Mouse (Mus musculus) intestine, embryonic 14.5 days (tissue): ENCODE results near the gene Jag1. TPM values are rescaled to one million over a fixed set of nuclear protein-coding genes. Genes with fewer than 3 reads are reported as not detected.

Experiments used
- ATAC-seq: fragments of 200-750 bp; cut with Nextera tagmentation; replicated peaks from 2 replicates; pipeline ENCODE4 v1.8.0; 2017; ENCODE audit warnings: low read depth, moderate number of reproducible peaks, moderate TSS enrichment, moderate library complexity; ENCODE audit not compliant: low FRiP score, low TSS enrichment
- DNase-seq: peaks from one replicate; pipeline ENCODE4 v3.0.0-alpha.2; 2018; ENCODE audit warnings: low spot score
- H3K27ac ChIP-seq: fragments of 300-500 bp; sonication (generic); 2 replicates; pipeline ENCODE4 v1.5.1; 2014; ENCODE audit warnings: low read depth, mild to moderate bottlenecking, control low read depth
- H3K27me3 ChIP-seq: fragments of 300-500 bp; sonication (generic); replicated peaks from 2 replicates; pipeline ENCODE4 v1.6.1; 2014; ENCODE audit warnings: low read length, control low read depth; ENCODE audit not compliant: control insufficient read depth, insufficient read depth
- H3K36me3 ChIP-seq: fragments of 300-500 bp; sonication (generic); 2 replicates; pipeline ENCODE4 v1.6.1; 2014; ENCODE audit warnings: low read length, control low read depth; ENCODE audit not compliant: control insufficient read depth, insufficient read depth
- H3K4me1 ChIP-seq: fragments of 300-500 bp; sonication (generic); replicated peaks from 2 replicates; pipeline ENCODE4 v1.6.1; 2014; ENCODE audit warnings: low read length, control low read depth, mixed read lengths; ENCODE audit not compliant: control insufficient read depth, insufficient read depth
- H3K4me2 ChIP-seq: fragments of 300-500 bp; sonication (generic); 2 replicates; pipeline ENCODE4 v1.6.1; 2014; ENCODE audit warnings: low read length
- H3K4me3 ChIP-seq: fragments of 300-500 bp; sonication (generic); 2 replicates; pipeline ENCODE4 v1.5.1; 2014; ENCODE audit warnings: low read depth, low read length, control low read depth, mixed read lengths
- H3K9ac ChIP-seq: fragments of 300-500 bp; sonication (generic); 2 replicates; pipeline ENCODE4 v1.6.1; 2014; ENCODE audit warnings: mild to moderate bottlenecking, low read length
- H3K9me3 ChIP-seq: fragments of 300-500 bp; sonication (generic); 2 replicates; pipeline ENCODE4 v1.6.1; 2016; ENCODE audit warnings: low read length, control low read depth; ENCODE audit not compliant: control insufficient read depth
- WGBS: fragments of 180-500 bp; shearing (Covaris S2); extraction: QIAGEN DNeasy Blood & Tissue Kit; methylation state at CpG from one replicate; pipeline ENCODE4 v1.1.7; 2014; 5-methylcytosine and 5-hydroxymethylcytosine counted together
- polyA plus RNA-seq: library from polyadenylated mRNA; unstranded; fragments of >200 nt; fragmentation: Nextera tagmentation; extraction: Ambion mirVana; gene quantifications from 2 replicates; pipeline ENCODE4 v1.2.1, GENCODE M21; 2014

Gene Jag1
- polyA plus RNA-seq, 1 experiment from 2014 or later: 20.6 TPM

DNA sequence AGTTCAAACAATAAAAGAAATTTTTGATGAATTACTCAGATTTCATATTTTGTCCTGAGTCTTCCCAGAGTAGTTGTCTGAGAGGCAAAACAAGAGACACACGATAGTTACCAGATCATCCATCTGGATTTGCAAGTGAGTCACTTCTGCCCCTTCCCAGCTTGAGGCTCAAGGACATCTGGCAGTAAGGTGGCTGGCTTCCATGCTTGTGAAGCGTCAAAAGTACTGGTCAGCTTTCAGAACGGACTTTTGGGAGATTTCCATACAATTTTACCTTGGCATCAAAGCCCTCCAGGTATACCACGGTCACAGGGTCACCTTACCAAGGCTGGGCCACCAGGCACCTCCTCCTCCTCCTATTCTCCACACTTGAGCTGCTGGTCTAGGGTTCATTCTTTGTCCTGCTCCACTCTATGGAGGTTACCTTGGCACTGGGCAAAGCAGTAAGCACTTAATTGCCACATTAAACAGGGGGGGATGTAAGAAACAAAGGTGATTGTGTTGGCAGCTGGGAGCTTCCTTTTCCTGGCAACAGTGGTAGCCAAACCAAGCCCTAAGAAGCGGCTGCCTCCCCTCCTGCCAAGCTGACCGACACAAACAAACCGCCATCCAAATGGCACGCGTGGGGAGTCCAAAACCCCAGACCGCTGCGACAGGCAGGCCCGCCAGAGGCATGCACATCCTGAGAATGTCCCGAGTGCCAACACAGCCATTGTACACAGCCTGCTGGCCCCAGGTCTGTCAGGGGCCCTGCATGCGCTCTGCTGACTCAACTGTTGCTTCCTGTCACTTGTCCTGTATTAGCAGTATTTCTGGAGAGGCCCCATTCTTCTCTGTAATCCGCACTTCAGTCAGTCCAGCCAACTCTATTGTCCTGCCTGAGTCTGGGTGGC lies 6.9 kb downstream of the Jag1 start:
- Histone ChIP-seq H3K4me3 (no peak overlapping the region), H3K27me3 (no peaks in the 10 kb centered on the region), H3K9me3 (no peaks in the 10 kb centered on the region), H3K4me2 (peak overlapping the region; percentile 46), H3K27ac (no peak overlapping the region), H3K4me1 (peaks cover 27% of the 10 kb centered on the region), H3K36me3 (peaks cover 27% of the 10 kb centered on the region), H3K9ac (no peak overlapping the region)
- ATAC-seq: no peak
- 77% methylated on average over 15 of the region's 15 CpGs for WGBS
- DNase-seq: no peak

DNA sequence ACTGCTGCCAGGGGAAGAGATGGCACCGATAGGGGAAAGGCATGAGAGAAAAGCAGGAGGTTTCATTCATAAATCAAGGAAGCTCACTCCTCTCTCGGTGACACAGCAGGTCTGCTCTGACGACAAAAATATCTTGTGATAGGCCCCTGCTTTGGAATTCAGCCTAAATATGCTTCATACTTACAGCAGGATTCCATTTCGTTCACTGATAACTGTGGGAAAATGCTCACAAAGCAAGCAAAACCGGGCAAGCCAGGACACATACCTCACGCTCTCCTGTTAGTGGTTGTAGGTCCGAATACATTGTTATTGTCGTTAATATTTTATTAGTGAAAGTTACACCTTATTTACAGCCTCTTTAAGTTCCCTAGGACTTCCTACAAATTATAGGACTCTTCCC lies 8.5 kb downstream of the Jag1 start:
- H3K9me3 ChIP-seq: no peaks in the 10 kb centered on the region
- no peak overlapping the region for H3K27ac ChIP-seq
- H3K4me1 ChIP-seq: peaks cover 27% of the 10 kb centered on the region
- H3K4me3 ChIP-seq: no peak overlapping the region
- no peak overlapping the region for H3K4me2 ChIP-seq
- peaks cover 40% of the 10 kb centered on the region for H3K36me3 ChIP-seq
- no peak for DNase-seq
- no peaks in the 10 kb centered on the region for H3K27me3 ChIP-seq
- no peak overlapping the region for H3K9ac ChIP-seq
- 58% methylated on average over 8 of the region's 8 CpGs for WGBS
- ATAC-seq: no peak

DNA sequence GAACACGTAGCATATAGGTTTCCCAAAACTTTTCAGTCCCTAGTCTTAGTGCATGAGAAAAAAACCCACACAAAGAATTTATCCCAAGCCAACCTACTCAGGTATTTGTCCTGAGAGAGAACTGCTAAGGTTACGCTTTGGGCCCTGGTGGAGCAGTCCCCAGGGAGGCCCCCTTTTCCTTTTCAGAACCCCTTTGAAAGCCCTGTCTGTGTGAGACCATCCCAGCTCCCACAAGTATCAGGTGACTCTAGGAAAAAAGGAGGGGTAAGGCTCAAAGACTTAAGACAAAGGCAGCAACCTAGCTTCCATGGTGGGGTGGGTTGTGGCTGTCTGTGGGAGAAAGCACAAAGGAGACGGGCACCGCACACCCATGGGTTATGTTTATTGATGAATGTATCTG lies 9.2 kb downstream of the Jag1 start:
- ATAC-seq (no peak), DNase-seq (no peak)
- WGBS: 83% methylated on average over 4 of the region's 4 CpGs
- no peak overlapping the region for H3K27ac ChIP-seq
- no peak overlapping the region for H3K9ac ChIP-seq
- H3K4me2 ChIP-seq: no peak overlapping the region
- H3K4me1 ChIP-seq: peaks cover 20% of the 10 kb centered on the region
- no peak overlapping the region for H3K4me3 ChIP-seq
- H3K27me3 ChIP-seq: no peaks in the 10 kb centered on the region
- no peaks in the 10 kb centered on the region for H3K9me3 ChIP-seq
- peaks cover 42% of the 10 kb centered on the region for H3K36me3 ChIP-seq

DNA sequence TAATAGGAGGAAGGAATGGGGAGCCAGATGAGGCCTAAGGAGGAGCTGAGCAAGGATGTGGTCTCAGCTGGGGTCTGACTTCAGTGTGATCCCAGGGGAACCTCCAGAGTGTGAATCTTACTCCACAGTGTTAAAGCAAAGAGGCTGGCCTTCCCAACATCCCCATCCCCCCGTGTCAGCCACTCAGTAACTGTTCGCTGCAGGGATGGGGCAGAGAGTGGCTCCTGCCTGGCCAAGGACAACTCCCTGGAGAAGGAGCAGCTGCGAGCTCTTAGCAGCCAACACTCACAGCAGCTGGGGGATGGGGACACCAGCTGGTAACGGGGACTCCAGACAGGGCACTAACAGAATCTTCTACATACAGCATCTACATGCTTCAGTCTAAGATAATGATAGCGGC lies 15.4 kb downstream of the Jag1 start:
- Histone ChIP-seq H3K27ac (no peak overlapping the region), H3K4me3 (no peak overlapping the region), H3K36me3 (peaks cover 62% of the 10 kb centered on the region), H3K27me3 (no peaks in the 10 kb centered on the region), H3K4me1 (peaks cover 8% of the 10 kb centered on the region), H3K4me2 (no peak overlapping the region), H3K9me3 (no peaks in the 10 kb centered on the region), H3K9ac (no peak overlapping the region)
- no peak for ATAC-seq
- 40% methylated on average over 5 of the region's 5 CpGs for WGBS
- DNase-seq: no peak

DNA sequence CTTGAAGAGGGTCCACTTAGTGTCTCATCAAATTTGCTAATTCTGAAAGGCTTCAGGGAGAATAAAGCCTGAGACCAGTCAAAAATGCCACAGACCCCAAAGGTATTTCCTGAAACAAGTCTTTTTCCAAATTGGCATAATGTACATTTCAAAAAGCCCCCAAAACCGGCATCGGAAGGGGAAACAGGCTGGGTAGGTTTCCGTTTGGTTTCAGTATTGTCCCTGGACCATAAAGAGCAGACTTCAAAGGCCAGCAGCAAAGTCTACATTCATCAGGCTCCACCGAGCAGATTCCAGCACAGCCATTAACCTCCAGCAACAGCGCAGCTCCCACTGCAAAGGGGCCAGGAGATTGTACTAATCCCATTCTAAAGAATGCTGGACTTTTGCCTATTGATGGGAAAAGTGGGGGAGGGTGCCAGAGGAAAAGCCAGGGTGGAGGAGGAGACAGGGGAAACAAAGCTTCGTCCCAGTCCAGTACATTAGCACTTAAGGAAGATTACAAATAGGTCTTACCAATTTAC lies 17.2 kb downstream of the Jag1 start:
- Histone ChIP-seq H3K36me3 (peaks cover 61% of the 10 kb centered on the region), H3K4me1 (peaks cover 8% of the 10 kb centered on the region), H3K4me3 (no peak overlapping the region), H3K9ac (no peak overlapping the region), H3K4me2 (no peak overlapping the region), H3K27me3 (no peaks in the 10 kb centered on the region), H3K9me3 (no peaks in the 10 kb centered on the region), H3K27ac (no peak overlapping the region)
- no peak for ATAC-seq
- 23% methylated on average over 6 of the region's 6 CpGs for WGBS
- DNase-seq: no peak

DNA sequence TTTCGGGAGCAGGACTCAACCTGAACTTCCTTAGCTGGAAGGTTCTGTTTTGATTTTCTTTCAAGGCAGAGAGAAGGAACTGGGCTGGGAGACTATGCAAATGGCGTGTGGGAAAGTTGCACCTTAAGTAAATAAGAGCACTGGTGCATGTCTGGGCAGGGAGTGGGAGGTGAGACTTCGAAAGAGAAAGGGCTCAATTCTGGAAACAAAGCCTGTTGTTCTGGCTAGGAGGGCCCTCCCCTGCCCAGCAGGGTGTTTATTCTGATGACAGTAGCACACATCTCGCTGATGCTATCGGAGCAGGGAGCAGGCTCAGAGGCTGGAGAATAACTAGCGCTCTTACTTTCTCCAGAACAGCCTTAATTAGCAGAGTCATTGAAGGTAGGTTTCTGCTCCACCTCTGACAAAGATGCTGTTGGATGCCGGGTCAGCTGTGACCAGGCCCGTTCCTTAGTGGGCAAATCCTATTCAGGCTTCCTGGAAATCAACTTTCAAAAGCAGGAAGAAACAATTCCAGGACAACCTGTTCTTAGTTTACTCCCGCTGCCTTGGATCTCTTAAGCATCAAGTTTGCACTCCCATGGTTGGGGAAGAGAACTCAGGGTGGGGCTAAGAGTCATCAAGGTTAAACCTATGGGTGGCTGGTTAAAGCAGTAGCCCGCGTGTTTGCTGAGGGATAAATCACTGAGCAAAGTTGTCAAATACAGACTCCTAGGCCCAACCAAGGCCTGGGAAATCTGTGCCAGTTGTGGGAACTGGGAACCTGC lies 18.0 kb downstream of the Jag1 start:
- peaks cover 62% of the 10 kb centered on the region for H3K36me3 ChIP-seq
- H3K27ac ChIP-seq: no peak overlapping the region
- ATAC-seq (0 out of 2 replicates have a peak, but pooled peaks have one; percentile 56), DNase-seq (no peak)
- H3K9ac ChIP-seq: no peak overlapping the region
- peaks cover 8% of the 10 kb centered on the region for H3K4me1 ChIP-seq
- 41% methylated on average over 11 of the region's 11 CpGs for WGBS
- no peak overlapping the region for H3K4me2 ChIP-seq
- no peaks in the 10 kb centered on the region for H3K9me3 ChIP-seq
- no peak overlapping the region for H3K4me3 ChIP-seq
- no peaks in the 10 kb centered on the region for H3K27me3 ChIP-seq

DNA sequence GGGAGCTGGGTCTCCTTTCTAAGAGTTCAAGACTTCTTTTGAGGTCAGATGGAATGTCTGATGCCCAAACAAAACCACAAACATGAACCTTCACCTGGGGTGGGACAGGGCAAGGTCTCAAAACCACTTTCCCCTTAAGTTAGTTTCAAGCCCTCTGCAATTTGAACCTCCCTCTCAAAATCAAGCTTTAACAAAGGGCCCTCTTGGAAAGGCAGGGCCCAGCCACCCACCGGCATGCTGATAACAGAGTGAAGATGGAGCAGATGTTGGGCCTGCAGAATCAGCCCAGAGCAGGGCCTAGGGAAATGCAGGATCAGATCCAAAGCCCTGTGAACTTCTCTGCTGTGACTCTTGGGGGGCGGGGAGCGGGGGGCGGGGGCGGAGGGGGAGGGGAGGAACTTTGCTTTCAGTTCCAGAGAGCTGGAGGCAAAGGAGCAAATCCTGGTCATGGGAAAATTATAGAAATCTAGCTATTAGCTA lies 19.4 kb downstream of the Jag1 start:
- no peak overlapping the region for H3K4me3 ChIP-seq
- H3K9me3 ChIP-seq: no peaks in the 10 kb centered on the region
- H3K36me3 ChIP-seq: peaks cover 69% of the 10 kb centered on the region
- no peak overlapping the region for H3K9ac ChIP-seq
- 23% methylated on average over 5 of the region's 5 CpGs for WGBS
- no peak overlapping the region for H3K27ac ChIP-seq
- H3K4me1 ChIP-seq: peaks cover 8% of the 10 kb centered on the region
- DNase-seq: no peak
- ATAC-seq: no peak
- H3K4me2 ChIP-seq: no peak overlapping the region
- H3K27me3 ChIP-seq: no peaks in the 10 kb centered on the region

DNA sequence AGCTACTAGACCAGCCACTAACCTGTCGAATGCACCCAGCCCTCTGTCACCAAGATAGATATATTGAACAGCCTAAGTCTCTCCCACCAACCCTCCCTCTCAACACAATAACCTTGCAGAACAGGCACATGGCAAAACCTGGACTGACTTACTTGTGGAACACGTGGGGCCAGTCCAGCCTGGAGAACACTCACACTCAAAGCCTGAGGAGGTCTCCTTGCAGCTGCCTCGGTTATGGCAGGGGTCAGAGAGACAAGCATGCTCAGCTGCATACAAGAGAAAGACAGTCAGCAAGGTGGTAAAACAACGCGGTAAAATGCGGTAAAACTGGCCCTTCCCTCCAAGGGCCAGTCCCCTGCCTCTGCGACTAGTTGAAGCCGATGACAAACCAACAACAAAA lies 22.1 kb downstream of the Jag1 start:
- Histone ChIP-seq H3K4me2 (no peak overlapping the region), H3K9ac (no peak overlapping the region), H3K27me3 (no peaks in the 10 kb centered on the region), H3K9me3 (no peaks in the 10 kb centered on the region), H3K4me1 (no peaks in the 10 kb centered on the region; the same call in 1 of the 2 replicates), H3K4me3 (no peak overlapping the region), H3K27ac (no peak overlapping the region), H3K36me3 (peaks cover 88% of the 10 kb centered on the region)
- 78% methylated on average over 8 of the region's 8 CpGs for WGBS
- ATAC-seq (no peak), DNase-seq (no peak)
